Mouse (Mus musculus): Measurements from ENCODE around the gene 1110065P20Rik.

DNA sequence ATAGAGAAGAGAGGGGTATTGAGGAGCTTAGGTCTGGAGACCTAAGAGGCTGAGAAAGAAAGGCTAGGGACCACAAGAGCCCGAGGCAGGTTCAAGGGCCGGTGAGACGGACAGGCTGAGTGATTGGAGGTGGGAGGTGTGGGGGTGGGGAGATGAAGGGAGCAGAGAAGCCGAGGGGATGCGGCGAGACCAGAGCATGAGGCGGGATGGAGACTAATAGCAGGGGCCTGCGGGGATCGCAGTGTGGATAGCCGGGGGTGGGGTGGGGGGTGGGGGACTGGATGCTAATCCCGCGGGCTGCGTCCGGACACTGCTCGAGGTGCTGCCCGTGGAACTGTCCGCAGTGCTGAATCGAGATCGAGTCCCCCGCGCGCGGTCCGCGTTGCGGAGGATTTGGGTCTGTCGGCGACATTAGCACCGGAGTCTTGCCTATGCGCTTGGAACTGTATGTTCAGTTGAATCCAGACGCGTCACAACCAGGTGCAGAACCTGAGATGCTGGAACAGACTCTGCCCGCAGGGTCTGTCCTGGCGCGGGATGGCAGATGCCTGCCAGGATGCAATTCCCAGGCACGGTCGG is 31.2 kb upstream of the 1110065P20Rik start:
- TF ChIP-seq CTCF (IDR thresholded peaks at IDR 0.05; ENCODE audit: extremely low read depth, insufficient read depth, insufficient read length, insufficient replicate concordance): no peak
- no peak for TF ChIP-seq POLR2A (IDR thresholded peaks at IDR 0.05; ENCODE audit: low read depth, low read length)
